Mouse (Mus musculus) spleen, postnatal 14 days (tissue): Measurements from ENCODE around the gene Gdpd5.
A peak's percentile ranks its signal among the peaks of the same experiment; 100 is the strongest.
"Not testable (repeated sequence)": the region's sequence is repeated elsewhere in the genome, so short reads cannot be mapped to it uniquely, and the experiment has no call there.

Experiments used
- DNase-seq, 2 experiments: peaks; one replicate each; pipeline ENCODE4 v3.0.0; 2021 to 2022; ENCODE audit warnings: low spot score in 2 of 2

Gene Gdpd5

GRCm38 (mm10) chr7:99366716-99367115, 14.5 kb upstream of the Gdpd5 start:
- no peak for DNase-seq

- DNase-seq = not testable (repeated sequence)
Measured at GRCm38 (mm10) chr7:99374325-99374724, 6.9 kb upstream of the Gdpd5 start.

GRCm38 (mm10) chr7:99375455-99375854, 5.8 kb upstream of the Gdpd5 start:
- DNase-seq = peak; percentile 52 to 76

- DNase-seq = no peak
Measured at GRCm38 (mm10) chr7:99378870-99379269, 2.3 kb upstream of the Gdpd5 start.

GRCm38 (mm10) chr7:99380491-99381213, 562 bp upstream of the Gdpd5 start:
- DNase-seq = no peak

- no peak for DNase-seq
Measured at GRCm38 (mm10) chr7:99382088-99383000, 1.1 kb downstream of the Gdpd5 start.

- DNase-seq = no peak
Measured at GRCm38 (mm10) chr7:99383246-99383645, 2.0 kb downstream of the Gdpd5 start.

- no peak for DNase-seq
Measured at GRCm38 (mm10) chr7:99384101-99384611, 2.9 kb downstream of the Gdpd5 start.

- no peak for DNase-seq
Measured at GRCm38 (mm10) chr7:99386030-99386429, 4.8 kb downstream of the Gdpd5 start.

GRCm38 (mm10) chr7:99386811-99387210, 5.6 kb downstream of the Gdpd5 start:
- no peak for DNase-seq

GRCm38 (mm10) chr7:99387356-99387755, 6.1 kb downstream of the Gdpd5 start:
- DNase-seq = no peak

- no peak for DNase-seq
Measured at GRCm38 (mm10) chr7:99390559-99390958, 9.3 kb downstream of the Gdpd5 start.

GRCm38 (mm10) chr7:99392696-99393095, 11.5 kb downstream of the Gdpd5 start:
- DNase-seq = no peak

GRCm38 (mm10) chr7:99393711-99394325, 12.6 kb downstream of the Gdpd5 start:
- no peak for DNase-seq

- no peak for DNase-seq
Measured at GRCm38 (mm10) chr7:99395385-99395784, 14.2 kb downstream of the Gdpd5 start.

GRCm38 (mm10) chr7:99395908-99396616, 14.8 kb downstream of the Gdpd5 start:
- DNase-seq = no peak

- no peak for DNase-seq
Measured at GRCm38 (mm10) chr7:99396994-99397659, 15.9 kb downstream of the Gdpd5 start.

- DNase-seq = no peak
Measured at GRCm38 (mm10) chr7:99401373-99401772, 20.2 kb downstream of the Gdpd5 start.

GRCm38 (mm10) chr7:99402477-99402876, 21.3 kb downstream of the Gdpd5 start:
- DNase-seq = no peak

GRCm38 (mm10) chr7:99403254-99403653, 22.0 kb downstream of the Gdpd5 start:
- DNase-seq = no peak
